Mouse (Mus musculus) layer of hippocampus, adult 8-10 months (tissue): ENCODE results near the gene Fgfr2. TPM values are rescaled to one million over a fixed set of nuclear protein-coding genes. Genes with fewer than 3 reads are reported as not detected.
"Not testable (repeated sequence)": the region's sequence is repeated elsewhere in the genome, so short reads cannot be mapped to it uniquely, and the experiment has no call there.

ENCODE experiments used
- DNase-seq, 2 experiments: peaks; one replicate each; pipeline ENCODE4 v3.0.0; 2022; ENCODE audit warnings: low spot score in 2 of 2
- total RNA-seq, 4 experiments: library from RNA; stranded (reverse); gene quantifications; 2 replicates each; pipeline ENCODE4 v1.2.4; 2022

The Fgfr2 gene
- total RNA-seq, 4 experiments from 2014 or later, result 60.7 to 72.9 (median 65.8) TPM

- peak; percentile 92 to 98 for DNase-seq
These were observed 571.6 kb downstream of the Fgfr2 start for GRCm38 (mm10) chr7:132551351-132552126.

DNA sequence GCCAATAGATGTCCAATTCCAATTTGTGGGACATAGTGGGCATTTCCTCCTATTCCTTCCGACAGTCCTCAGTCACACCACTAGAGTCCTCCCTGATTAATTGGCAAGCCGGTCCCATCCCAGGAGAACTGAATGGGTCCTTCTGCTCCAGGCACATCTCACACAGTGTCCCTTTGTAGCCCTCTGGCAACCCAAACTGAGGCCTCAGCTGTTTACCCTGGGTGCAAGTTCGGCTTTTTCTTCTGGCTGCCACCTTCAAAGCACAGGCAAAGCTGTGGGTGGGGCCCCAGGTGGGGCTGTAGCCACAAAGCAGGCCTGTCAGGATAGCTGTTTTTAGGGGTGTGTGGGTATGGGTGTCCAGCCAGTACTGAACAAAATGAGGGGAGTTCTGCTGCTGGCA is 576.0 kb downstream of the Fgfr2 start:
- DNase-seq, result no peak

DNA sequence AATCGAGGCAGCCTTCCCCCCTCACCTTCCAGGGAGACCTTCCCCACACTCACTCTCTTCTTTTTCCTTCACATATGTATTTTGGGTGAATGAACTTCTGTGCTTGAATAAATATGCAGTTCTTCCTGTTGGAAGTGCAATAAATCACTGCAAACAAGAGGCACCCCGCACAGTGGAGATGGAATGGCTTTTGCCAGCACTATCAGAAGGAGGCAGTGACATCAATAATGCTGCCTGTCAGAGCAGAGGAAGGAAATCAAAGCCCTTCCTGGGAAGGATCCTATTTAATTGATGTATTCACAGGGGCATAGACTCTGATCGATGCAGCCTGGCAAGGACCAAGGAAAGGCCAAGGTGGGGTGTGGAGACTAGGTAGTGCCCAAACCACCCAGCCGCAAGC is 580.7 kb downstream of the Fgfr2 start:
- DNase-seq, result no peak

DNA sequence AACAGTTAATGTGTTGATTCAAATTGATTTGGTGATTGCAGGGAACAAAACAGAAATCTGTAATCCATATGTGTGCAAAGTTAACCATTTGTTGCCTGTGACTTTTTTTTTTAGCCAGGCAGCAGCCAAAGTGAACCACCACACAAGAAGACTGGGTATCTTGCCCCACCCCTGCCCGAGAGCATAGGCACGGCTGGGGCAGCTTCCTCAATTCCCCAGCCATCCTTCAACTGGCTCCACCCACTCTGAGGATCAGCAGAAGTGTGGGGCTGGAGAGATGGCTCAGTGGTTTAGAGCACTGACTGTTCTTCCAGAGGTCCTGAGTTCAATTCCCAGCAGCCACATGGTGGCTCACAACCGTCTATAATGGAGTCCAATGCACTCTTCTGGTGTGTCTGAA is 581.6 kb downstream of the Fgfr2 start:
- DNase-seq, result no peak

GRCm38 (mm10) chr7:132540597-132540996 is 582.6 kb downstream of the Fgfr2 start:
- DNase-seq, result no peak

DNA sequence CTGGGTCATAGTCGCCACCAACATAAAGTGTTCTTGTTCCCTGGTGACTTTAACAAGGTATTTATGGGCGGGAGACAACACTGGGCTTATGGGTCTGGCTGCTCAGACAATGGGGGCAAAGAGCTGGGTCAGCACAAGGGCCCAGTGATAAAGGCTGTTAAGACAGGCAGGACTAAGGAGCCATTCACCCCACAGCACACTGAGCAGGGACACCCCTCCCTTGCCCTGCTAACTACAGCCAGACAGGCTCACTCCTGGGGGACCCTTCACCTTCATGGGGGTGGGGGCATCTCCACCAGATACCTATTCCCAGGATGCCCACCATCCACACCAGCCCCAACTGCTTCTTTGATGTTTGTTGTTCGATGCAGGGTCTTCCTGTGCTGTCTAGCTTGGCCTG is 593.9 kb downstream of the Fgfr2 start:
- DNase-seq, result no peak

DNA sequence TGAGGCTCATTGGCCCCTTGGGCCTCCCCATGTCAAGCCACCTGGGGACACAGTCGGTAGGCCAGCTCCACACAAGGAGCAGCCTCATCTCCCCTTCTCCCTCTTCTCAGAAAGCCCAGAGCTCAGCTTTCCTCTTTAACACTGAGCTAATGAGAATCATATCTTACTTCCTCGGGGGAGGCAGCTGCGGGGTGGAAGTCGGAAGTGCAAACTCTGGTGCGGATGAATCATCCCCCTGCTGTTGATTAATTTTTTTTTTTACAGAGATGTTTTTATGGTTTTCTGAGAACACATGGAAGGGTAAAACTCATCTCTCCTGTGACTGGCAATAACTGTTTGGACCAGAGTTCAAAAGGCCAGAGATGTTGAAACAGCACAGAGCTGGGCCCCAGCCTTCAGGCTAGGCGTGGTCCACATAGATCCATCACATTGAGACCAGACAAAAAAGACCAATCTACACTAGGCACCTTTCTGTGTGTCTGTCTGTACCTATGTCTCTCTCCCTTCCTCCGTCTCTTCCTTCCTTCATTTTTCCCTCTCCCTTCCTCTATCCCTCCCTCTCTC is 609.6 kb downstream of the Fgfr2 start:
- DNase-seq, result no peak

- DNase-seq, result no peak
These were observed 614.0 kb downstream of the Fgfr2 start for GRCm38 (mm10) chr7:132509110-132509509.

GRCm38 (mm10) chr7:132507361-132507760 is 615.8 kb downstream of the Fgfr2 start:
- no peak for DNase-seq

GRCm38 (mm10) chr7:132506226-132506625 is 616.9 kb downstream of the Fgfr2 start:
- no peak for DNase-seq

DNA sequence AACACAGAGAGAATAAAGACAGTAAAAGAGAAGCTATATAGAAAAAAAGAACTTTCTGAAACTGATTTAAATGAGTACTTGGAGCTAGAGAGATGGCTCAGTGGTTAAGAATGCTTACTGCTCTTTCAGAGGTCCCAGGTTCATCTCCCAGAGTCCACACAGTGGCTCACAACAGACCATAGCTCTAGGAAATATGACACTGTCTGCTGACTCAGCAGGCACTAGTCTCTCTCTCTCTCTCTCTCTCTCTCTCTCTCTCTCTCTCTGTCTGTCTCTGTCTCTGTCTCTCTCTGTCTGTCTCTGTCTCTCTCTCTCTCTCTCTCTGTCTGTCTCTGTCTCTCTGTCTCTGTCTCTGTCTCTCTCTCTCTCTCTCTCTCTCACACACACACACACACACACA is 620.7 kb downstream of the Fgfr2 start:
- DNase-seq, result not testable (repeated sequence)

DNA sequence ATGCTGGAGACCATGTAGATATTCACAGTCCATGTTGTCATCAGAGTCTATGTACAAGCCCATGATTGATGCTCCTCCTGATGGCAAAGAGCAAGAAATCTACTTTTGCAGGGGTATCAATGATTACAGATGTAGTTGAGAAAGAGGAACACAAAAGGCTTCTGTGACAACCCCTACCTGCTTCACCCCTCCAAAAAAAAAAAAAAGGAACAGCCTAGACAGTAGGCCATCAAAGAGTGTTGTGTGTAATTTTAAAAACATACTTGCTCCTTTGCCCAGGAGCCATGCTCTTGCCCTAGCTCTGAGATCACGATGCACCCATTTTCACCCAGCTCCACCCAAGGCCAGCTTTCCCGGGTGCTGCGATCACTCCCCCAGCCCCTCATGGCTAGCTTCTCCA is 626.0 kb downstream of the Fgfr2 start:
- DNase-seq, result no peak

DNA sequence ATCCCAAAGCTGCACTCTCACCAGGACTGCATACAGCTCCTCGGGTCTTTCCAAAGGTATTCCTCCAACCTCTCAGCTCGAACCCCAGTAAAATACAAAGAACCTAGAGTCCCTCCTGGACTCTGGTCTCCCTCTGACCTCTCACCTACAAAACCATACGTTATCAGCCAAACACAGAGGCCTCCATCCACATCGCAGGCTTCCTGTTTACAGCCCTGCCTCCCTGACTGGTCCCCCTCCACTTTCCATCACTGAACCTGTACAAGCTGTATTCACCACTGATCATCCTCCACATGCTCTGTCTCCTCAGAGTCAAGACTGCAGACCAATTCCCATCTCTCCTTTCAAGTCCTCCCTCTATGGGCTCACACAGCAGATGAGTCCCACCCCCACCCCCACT is 628.9 kb downstream of the Fgfr2 start:
- DNase-seq, result no peak

DNA sequence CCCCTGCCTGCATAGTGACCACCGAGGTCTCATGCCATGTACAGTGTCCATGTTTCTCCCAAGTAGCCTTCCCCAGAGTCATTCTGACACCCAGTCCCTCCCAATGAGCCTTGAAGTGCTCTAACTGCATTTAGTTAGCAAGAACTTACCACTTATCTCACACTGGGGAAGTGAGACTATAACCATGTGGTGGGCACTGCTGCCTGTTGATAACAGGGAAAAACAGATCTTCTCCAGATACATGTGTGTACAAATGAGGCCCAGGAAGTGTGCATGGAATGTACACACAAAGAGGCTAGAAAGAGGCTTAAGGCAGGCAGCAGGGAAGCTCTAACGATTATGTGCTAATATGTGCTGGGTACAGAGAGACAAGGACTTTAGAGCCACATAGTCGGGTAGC is 629.5 kb downstream of the Fgfr2 start:
- no peak for DNase-seq

DNA sequence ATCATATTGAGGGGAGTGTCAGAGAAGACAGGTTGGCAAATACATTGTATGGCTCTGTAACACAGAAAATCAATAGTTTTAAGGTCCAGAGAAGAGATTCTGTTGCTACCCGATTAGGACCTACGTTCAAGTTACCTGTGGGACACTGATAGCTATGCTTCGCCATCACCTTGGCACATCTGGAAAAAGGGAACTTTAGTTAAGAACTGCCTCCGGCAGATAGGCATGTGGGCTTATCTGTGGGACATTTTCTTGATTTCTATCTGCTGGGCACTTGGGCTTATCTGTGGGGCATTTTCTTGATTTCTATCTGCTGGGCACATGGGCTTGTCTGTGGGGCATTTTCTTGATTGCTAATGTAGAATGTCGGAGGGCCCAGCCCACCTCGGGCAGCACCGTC is 631.2 kb downstream of the Fgfr2 start:
- no peak for DNase-seq

GRCm38 (mm10) chr7:132487361-132487760 is 635.8 kb downstream of the Fgfr2 start:
- no peak for DNase-seq

DNA sequence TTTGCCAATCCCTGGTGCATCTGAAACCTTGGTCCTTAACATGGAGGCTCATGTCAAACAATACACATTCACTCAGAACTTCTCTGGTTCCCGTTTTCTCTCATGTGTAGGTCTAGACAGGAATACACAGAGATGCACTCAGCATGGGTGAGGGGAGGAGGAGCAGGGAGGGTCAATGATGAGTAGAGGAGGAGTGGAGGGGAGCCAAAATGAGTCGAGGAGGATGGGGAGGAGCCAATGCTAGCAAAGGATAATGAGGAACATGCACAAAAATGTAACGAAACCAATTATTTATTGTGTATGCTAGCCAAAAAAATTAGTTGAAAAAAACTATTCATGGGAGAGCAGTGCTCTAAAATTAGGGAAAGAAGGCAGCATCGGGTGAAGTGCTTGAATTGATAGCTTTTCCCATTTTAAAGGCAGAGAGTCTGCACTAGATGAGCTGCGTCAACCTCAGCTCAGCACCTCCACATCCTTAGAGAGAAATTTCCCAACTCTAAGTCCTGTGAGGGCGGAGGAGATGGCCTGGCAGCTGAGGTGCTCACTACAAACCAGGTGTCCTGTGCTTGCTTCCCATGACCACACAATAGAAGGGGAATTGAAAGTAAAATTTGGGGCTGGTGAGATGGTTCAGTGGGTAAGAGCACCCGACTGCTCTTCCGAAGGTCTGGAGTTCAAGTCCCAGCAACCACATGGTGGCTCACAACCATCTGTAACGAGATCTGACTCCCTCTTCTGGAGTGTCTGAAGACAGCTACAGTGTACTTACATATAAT is 636.6 kb downstream of the Fgfr2 start:
- DNase-seq, result no peak

GRCm38 (mm10) chr7:132484424-132484823 is 638.7 kb downstream of the Fgfr2 start:
- no peak for DNase-seq

DNA sequence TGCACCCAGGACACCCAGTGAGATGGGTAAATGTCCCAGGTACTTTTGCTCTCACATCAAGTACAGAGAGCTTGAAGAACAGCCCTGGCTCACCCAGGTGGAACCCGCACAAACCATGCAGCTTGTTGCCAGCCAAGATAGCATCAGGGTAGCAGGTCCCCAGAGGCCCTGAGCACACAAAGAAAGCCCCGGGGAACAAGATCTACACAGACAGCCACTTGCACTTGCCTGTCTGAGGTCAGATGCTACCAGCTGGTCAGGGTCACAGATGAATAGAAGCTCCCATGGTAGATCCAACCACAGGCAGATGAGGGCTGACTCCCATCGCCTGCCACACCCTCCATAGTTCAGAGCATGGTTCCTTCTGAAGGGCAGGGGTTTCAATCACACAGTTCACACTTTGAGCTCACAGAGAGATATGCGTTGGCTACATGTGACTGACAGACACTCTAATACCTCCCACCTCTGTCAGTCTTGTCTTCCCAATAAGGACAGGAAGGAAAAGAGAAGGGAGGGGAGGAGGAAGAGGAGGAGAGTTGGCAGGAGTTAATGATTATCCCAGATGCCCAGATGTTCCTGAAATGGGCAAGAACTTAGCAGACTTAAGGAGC is 642.3 kb downstream of the Fgfr2 start:
- DNase-seq, result no peak

DNA sequence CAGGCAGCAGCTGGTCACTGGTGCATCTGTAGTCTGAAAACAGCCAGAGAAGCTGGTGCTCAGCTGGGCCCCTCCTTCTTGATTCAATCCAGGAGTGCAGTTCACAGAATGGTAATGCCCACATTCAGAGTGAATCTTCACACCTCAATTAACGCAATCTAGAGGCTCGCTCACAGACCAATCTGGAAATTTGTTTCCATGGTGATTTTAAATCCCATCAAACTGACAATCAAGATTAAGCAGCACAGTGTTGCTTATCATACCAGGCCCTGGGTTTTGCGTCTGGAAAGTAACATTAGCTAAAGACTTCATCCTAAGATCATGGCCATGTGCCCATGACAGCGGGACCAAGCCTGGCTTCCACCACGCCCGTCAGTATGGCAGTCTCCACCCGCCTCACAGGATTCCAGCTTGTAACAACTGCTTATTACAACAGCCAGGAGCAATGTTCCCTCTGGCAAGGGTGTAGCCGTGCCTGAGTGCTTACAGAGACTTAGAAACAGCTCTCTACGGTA is 644.8 kb downstream of the Fgfr2 start:
- DNase-seq, result peak in 1 of 2 experiments; percentile 8

- no peak for DNase-seq
These were observed 645.4 kb downstream of the Fgfr2 start for GRCm38 (mm10) chr7:132477753-132478152.

DNA sequence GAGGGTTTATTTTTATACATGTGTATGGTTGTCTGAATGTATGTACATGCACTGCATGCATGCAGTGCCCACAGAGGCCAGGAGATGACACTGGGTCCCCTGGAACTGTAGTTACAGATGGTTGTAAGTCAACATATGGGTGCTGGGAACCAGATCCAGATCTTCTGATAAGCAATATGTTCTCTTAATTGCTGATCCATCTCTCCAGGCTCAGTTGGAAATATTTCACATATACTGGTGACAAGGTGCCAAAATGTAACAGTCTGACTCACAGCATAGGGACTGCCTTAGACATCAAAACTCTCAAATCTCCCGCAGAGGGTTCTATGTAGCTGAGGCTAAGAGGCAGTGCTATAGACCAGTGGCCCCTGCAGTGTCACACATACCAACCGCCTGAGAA is 646.7 kb downstream of the Fgfr2 start:
- DNase-seq, result no peak
